Comparison of ENCODE assay signal across 8 mouse cellular contexts in genomic region chr15:11903196-11904042, GRCm38 (mm10). TPM values are rescaled to one million over a fixed set of nuclear protein-coding genes. Genes with fewer than 3 reads are reported as not detected.
DNase-seq lines count a peak whose midpoint lies in the region; ATAC-seq and TF ChIP-seq lines count a peak whose summit lies in the region.

No protein-coding gene starts in this region.

- H3K4me2 ChIP-seq in heart, embryonic 12.5 days = peak overlapping the region; percentile 88
- H3K4me2 ChIP-seq in kidney, postnatal 0 days (ENCODE audit: low read length) = peak overlapping the region; percentile 93

- peak overlapping the region; percentile 92 for H3K9ac ChIP-seq in heart, embryonic 12.5 days
- H3K9ac ChIP-seq in kidney, postnatal 0 days (ENCODE audit: low read depth, low read length) = peak overlapping the region; percentile 54

- H3K36me3 ChIP-seq in heart, embryonic 12.5 days = no peaks in the 10 kb centered on the region
- H3K36me3 ChIP-seq in kidney, postnatal 0 days (ENCODE audit: insufficient read depth, low read length) = no peaks in the 10 kb centered on the region

- H3K4me3 ChIP-seq in heart, embryonic 12.5 days = peak overlapping the region; percentile 60
- peak overlapping the region; percentile 53 for H3K4me3 ChIP-seq in kidney, postnatal 0 days (replicated peaks; ENCODE audit: low read depth, low read length)

- peak overlapping the region; percentile 95 for H3K27ac ChIP-seq in heart, embryonic 12.5 days (ENCODE audit: poor library complexity, severe bottlenecking)
- H3K27ac ChIP-seq in kidney, postnatal 0 days = peak overlapping the region; percentile 27; the same call in 1 of the 2 replicates

- whole genome bisulfite sequencing in heart, embryonic 12.5 days = 3% methylated on average over 34 of the region's 34 CpGs
- WGBS in kidney, postnatal 0 days = 8% methylated on average over 34 of the region's 34 CpGs

- TF ChIP-seq CTCF in kidney, postnatal 0 days (IDR thresholded peaks at IDR 0.05; ENCODE audit: low read depth) = no peak

- no peaks in the 10 kb centered on the region for H3K27me3 ChIP-seq in heart, embryonic 12.5 days (replicated peaks)
- H3K27me3 ChIP-seq in kidney, postnatal 0 days (ENCODE audit: insufficient read depth, low read length) = peaks cover 14% of the 10 kb centered on the region

- peaks cover 9% of the 10 kb centered on the region for H3K4me1 ChIP-seq in heart, embryonic 12.5 days (replicated peaks)
- peaks cover 14% of the 10 kb centered on the region; the same call in 1 of the 2 replicates for H3K4me1 ChIP-seq in kidney, postnatal 0 days (replicated peaks; ENCODE audit: insufficient read depth, low read length)

- H3K9me3 ChIP-seq in heart, embryonic 12.5 days (replicated peaks) = no peaks in the 10 kb centered on the region
- no peaks in the 10 kb centered on the region for H3K9me3 ChIP-seq in kidney, postnatal 0 days (replicated peaks; ENCODE audit: low read length)

- DNase-seq in heart, adult 18-20 months = peak; percentile 26 to 33
- DNase-seq in heart, adult 8-10 months (ENCODE audit: low spot score) = no peak
- DNase-seq in kidney, postnatal 0 days (ENCODE audit: low spot score) = peak; percentile 53
- DNase-seq in lung, postnatal 25 days (ENCODE audit: low spot score) = peak; percentile 25
- DNase-seq in testis, postnatal 14 days (ENCODE audit: low spot score) = peak; percentile 13
- no peak for DNase-seq in gastrocnemius, postnatal 25 days

- peak; percentile 3; the same call in 1 of the 2 replicates for ATAC-seq in heart, embryonic 12.5 days (ENCODE audit: insufficient number of reproducible peaks, low FRiP score)
- peak; percentile 41; the same call in 1 of the 2 replicates for ATAC-seq in kidney, postnatal 0 days (replicated peaks; ENCODE audit: low FRiP score, low read depth)
- ATAC-seq in granulocyte monocyte progenitor cell, adult 5-6 weeks (replicated peaks; ENCODE audit: poor library complexity, severe bottlenecking) = no peak

RNA-seq across cellular contexts. Expression of gene Npr3, which starts 3.7 kb away (rescaled TPM):
- total RNA-seq in heart, adult 18-20 months (2021) = 10 to 100 TPM; 25.9 to 35.1 TPM
- 10 to 100 TPM; 26.1 to 39.5 (median 29.2) TPM for total RNA-seq in heart, adult 8-10 months (2022)
- 16.4 and 17.6 TPM in 2 replicates for polyA plus RNA-seq in heart, embryonic 12.5 days (2016; fragmentation: Nextera tagmentation; extraction: Ambion mirVana)
- 4.8 and 5.2 TPM in 2 replicates for polyA plus RNA-seq in kidney, postnatal 0 days (2015; fragmentation: Nextera tagmentation; extraction: Ambion mirVana)
- total RNA-seq in granulocyte monocyte progenitor cell, adult 5-6 weeks (2014; fragmentation: Nextera tagmentation) = not detected in 2 replicates
- not detected in 2 replicates for total RNA-seq in granulocyte monocyte progenitor cell, adult 5-6 weeks (2017)
- 10 to 100 TPM; 12.2 to 16.2 TPM for total RNA-seq in gastrocnemius, postnatal 25 days (2021)

Comparison
In these comparisons a context has a peak if more than half of its experiments do, and no peak if none do; other contexts are left out.
1. DNase-seq: peak in heart, adult 18-20 months (2 of 2), kidney, postnatal 0 days (single experiment), lung, postnatal 25 days (single experiment) and testis, postnatal 14 days (single experiment); none in heart, adult 8-10 months (single experiment) and gastrocnemius, postnatal 25 days (single experiment).
2. RNA of gene Npr3, which starts 3.7 kb away (total RNA-seq): 25.9 to 35.1 TPM in heart, adult 18-20 months, 26.1 to 39.5 TPM in heart, adult 8-10 months and 12.2 to 16.2 TPM in gastrocnemius, postnatal 25 days; not detected in granulocyte monocyte progenitor cell, adult 5-6 weeks; every median in the first group is over 10 times any median in the second.